Mouse (Mus musculus) layer of hippocampus, adult 8-10 months (tissue): ENCODE measurements around the gene 2210017I01Rik. TPM values are rescaled to one million over a fixed set of nuclear protein-coding genes. Genes with fewer than 3 reads are reported as not detected.

Source experiments
- DNase-seq, 2 experiments: peaks; one replicate each; pipeline ENCODE4 v3.0.0; 2022; ENCODE audit warnings: low spot score in 2 of 2
- total RNA-seq, 4 experiments: library from RNA; stranded (reverse); gene quantifications; 2 replicates each; pipeline ENCODE4 v1.2.4; 2022

2210017I01Rik gene
- not detected for total RNA-seq

GRCm38 (mm10) chr3:92607392-92607791 lies at the start of gene 2210017I01Rik:
TSS of gene 2210017I01Rik (minus strand) at chr3:92607492.
- DNase-seq, result no peak

DNA sequence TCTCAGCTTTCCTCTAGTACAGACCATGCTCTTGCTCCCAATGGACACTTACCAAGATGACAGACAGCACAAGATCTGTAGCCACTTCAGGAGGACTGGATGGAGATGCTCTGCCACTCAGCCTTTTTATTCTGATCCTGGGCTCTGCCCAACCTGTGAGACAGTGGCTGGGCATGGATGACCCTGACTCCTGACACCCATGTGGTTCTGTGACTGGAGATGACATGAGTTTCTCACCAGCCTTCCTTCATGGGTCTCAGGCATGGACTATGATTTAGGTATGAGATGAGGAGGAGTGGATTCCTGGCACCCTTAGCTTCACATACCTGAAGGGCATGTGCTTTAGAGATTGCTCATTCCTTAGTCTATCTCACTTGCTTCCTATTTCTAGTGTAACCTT lies 49.5 kb upstream of the 2210017I01Rik start, which contains the start of gene Lce1b:
TSS of gene Lce1b (minus strand) at position 101 of the 400 bp plus-strand sequence.
- DNase-seq, result no peak

- DNase-seq, result no peak
These were observed 40.9 kb upstream of the 2210017I01Rik start, which contains the start of gene Lce1a1 for GRCm38 (mm10) chr3:92648207-92648606. TSS of gene Lce1a1 (minus strand) at chr3:92648307.

DNA sequence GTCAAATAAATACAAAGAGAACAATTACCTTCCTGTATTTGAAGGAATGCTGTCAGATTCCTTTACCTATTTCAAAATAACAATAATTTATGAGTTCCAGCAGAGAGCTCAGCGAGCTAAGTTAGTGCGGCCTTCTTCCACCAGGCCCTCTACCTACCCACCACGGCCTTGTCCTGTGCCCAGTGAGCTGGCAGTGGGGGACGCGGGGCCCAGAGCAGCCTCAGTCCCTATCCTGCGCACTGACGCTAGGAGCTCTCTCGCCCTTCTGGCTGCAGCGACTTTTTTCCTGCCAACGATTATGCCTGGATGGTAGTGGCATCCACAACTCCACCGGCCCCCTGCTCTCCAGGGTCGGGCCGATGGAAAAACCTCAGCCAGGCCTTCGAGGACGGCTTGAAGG lies 32.6 kb upstream of the 2210017I01Rik start:
- no peak for DNase-seq

DNA sequence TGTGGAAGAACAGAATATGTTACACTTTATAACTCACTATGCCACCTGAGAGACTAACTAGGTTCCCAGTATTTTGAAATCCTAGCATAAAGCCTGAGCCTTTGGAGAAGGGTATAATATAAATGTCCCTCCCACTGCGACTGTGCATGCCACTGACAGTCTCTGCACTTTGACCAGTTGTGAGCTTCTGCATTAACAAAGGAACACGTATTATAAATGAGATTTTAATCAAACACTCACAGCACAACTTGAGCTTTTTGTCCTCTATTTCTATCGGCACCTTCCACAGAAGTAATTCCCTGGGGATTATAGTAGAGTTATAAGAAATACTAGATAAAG lies 31.3 kb upstream of the 2210017I01Rik start:
- no peak for DNase-seq

GRCm38 (mm10) chr3:92637745-92638652 lies 30.7 kb upstream of the 2210017I01Rik start:
- no peak for DNase-seq

- no peak for DNase-seq
These were observed 14.3 kb upstream of the 2210017I01Rik start, which contains the start of gene Lce6a for GRCm38 (mm10) chr3:92621560-92621959. TSS of gene Lce6a (minus strand) at chr3:92621660.

- no peak for DNase-seq
These were observed 2.5 kb upstream of the 2210017I01Rik start for GRCm38 (mm10) chr3:92609804-92610203.

DNA sequence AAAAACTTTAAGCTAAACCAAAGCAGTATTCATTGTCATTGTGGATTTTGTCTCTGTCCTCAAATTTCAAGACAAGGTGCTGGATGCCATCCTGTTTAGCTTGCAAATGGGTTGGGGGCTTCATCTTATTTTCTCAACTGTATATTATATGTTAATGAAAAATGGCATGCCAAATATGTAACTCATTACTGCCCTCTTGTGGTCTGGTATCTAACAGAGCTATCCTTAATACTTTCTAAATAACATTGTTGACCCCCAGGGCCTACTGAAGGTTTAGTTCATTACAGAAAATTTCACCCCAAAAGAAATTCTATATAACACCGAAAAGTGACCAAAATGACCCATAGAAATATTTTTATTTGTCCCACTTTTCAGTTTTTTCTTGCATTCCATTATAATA lies 5.1 kb downstream of the 2210017I01Rik start:
- no peak for DNase-seq

GRCm38 (mm10) chr3:92600456-92600855 lies 6.8 kb downstream of the 2210017I01Rik start:
- no peak for DNase-seq

DNA sequence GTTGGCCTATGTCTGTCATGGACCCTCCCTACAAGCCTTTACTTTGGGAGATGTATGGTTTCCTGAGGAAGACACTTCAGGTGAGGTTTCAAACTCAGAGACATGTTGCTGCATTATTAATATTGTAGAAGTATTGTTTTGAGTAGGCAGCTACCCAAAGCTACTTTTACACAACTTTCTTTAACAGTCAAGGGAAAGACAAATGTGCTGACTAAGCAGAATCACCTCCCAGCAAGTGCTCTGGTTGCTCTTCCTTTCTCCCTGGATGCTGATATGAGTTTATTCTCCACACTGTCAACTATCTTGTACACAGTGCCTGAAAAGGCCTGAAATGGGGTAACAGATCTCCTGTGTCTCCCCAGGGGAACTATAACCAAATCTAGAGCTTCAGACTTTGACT lies 7.3 kb downstream of the 2210017I01Rik start:
- DNase-seq, result no peak

DNA sequence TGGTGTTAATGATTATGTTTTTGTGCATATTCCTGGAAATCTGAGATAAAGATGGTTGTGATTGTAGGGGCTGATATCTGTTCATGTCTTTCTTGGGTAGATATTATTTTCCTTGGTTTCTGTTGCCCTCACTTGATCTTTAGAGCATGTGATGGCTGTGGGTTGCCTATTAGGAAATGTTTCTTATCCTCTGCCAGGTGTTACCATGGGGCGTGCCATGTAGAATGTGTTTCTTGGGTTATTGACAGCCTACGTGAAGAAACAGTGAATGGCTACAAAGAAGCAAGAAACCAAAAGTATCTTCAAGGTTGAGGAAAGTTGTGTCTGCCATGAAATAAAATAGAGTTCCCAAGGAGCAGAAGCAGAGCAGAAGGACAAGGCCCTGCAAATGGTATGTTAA lies 8.9 kb downstream of the 2210017I01Rik start:
- DNase-seq, result no peak

- DNase-seq, result no peak
These were observed 18.4 kb downstream of the 2210017I01Rik start, which contains the start of gene Smcp for GRCm38 (mm10) chr3:92588858-92589257. TSS of gene Smcp (minus strand) at chr3:92588997.

- DNase-seq, result no peak
These were observed 20.1 kb downstream of the 2210017I01Rik start for GRCm38 (mm10) chr3:92587190-92587589.

GRCm38 (mm10) chr3:92585055-92585454 lies 22.2 kb downstream of the 2210017I01Rik start:
- no peak for DNase-seq

DNA sequence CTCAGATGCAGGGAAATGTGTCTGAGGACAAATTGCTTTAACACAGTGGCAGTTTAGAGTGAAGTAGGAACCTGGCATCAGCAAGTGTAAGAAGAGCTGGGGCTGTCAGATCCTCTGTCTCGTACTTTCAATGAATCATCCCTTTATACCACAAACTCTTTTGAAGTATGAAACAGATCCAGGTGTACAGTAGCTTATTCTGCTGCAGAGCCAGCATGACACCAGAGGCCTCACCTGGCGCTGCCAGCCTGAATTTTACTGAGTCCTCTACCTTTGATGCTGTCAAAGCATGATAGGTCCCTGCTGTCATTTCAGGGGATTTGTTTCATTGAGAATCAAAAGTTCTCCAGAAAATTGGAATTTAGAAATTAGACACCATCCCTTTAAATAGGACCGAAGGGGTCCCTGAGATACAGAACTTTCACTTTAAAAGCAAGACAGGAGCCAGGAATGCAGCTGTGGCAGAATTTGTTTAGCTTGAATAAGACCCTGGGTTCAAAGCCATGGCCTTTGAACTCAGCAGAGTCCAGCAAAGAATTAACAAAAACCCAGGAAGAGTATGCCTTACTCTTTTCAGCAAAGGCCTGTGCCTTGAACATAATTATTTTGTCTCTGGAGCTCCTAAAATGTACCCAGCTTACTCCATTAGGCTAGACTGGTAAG lies 24.0 kb downstream of the 2210017I01Rik start:
- no peak for DNase-seq

- DNase-seq, result no peak
These were observed 27.8 kb downstream of the 2210017I01Rik start for GRCm38 (mm10) chr3:92579508-92579907.

GRCm38 (mm10) chr3:92578652-92579413 lies 28.5 kb downstream of the 2210017I01Rik start:
- no peak for DNase-seq

- no peak for DNase-seq
These were observed 33.7 kb downstream of the 2210017I01Rik start, which contains the start of gene Ivl for GRCm38 (mm10) chr3:92573449-92574041. TSS of gene Ivl (minus strand) at chr3:92573735.

GRCm38 (mm10) chr3:92572514-92573155 lies 34.7 kb downstream of the 2210017I01Rik start:
- DNase-seq, result no peak

DNA sequence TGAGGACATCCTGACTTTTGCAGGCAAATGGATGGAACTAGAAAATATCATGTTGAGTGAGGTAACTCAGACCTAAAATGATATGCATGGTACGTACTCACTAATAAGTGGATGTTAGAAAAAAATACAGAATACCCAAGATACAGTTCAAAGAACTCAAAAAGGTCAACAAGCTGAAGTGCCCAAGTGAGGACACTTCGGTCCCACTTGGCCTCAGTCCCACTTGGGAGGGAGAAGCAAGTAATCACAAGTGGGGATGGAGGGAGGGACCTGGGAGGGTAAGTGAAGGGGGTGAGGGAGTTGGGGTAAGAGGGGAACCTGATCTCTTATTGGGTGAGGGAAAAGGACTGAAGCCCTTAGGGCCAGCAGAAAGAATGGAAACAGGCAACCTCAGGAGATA lies 38.5 kb downstream of the 2210017I01Rik start:
- no peak for DNase-seq
